Mouse (Mus musculus): Measurements from ENCODE around the gene Gal3st1.
"Not testable (repeated sequence)": the region's sequence is repeated elsewhere in the genome, so short reads cannot be mapped to it uniquely, and the experiment has no call there.

The Gal3st1 gene

GRCm38 (mm10) chr11:3983291-3983862 is at the start of gene Gal3st1:
Gene Gal3st1 (plus strand): TSS chr11:3983636.
- DNase-seq, result no peak

GRCm38 (mm10) chr11:3933756-3934285 is 49.6 kb upstream of the Gal3st1 start:
- no peak for DNase-seq

- DNase-seq, result no peak
These were observed 48.3 kb upstream of the Gal3st1 start for GRCm38 (mm10) chr11:3935135-3935534.

- DNase-seq, result no peak
These were observed 47.1 kb upstream of the Gal3st1 start for GRCm38 (mm10) chr11:3936318-3936717.

GRCm38 (mm10) chr11:3937321-3937874 is 46.0 kb upstream of the Gal3st1 start:
- no peak for DNase-seq

- DNase-seq, result no peak
These were observed 42.1 kb upstream of the Gal3st1 start for GRCm38 (mm10) chr11:3941371-3941770.

- no peak for DNase-seq
These were observed 37.0 kb upstream of the Gal3st1 start for GRCm38 (mm10) chr11:3946386-3946785.

GRCm38 (mm10) chr11:3954876-3955275 is 28.6 kb upstream of the Gal3st1 start:
- not testable (repeated sequence) for DNase-seq

- DNase-seq, result not testable (repeated sequence)
These were observed 28.1 kb upstream of the Gal3st1 start for GRCm38 (mm10) chr11:3955371-3955770.

- no peak for DNase-seq
These were observed 22.5 kb upstream of the Gal3st1 start for GRCm38 (mm10) chr11:3960901-3961300.

GRCm38 (mm10) chr11:3961761-3962160 is 21.7 kb upstream of the Gal3st1 start:
- DNase-seq, result no peak

- DNase-seq, result no peak
These were observed 20.3 kb upstream of the Gal3st1 start for GRCm38 (mm10) chr11:3963155-3963554.

- DNase-seq, result peak; percentile 83 to 85
These were observed 19.6 kb upstream of the Gal3st1 start, which contains the start of gene Pes1 for GRCm38 (mm10) chr11:3963610-3964415. Gene Pes1 (plus strand): TSS chr11:3963975.

- DNase-seq, result peak; percentile 27 to 29
These were observed 18.8 kb upstream of the Gal3st1 start for GRCm38 (mm10) chr11:3964416-3965172.

GRCm38 (mm10) chr11:3969837-3970236 is 13.6 kb upstream of the Gal3st1 start:
- DNase-seq, result no peak

- DNase-seq, result no peak
These were observed 13.1 kb upstream of the Gal3st1 start for GRCm38 (mm10) chr11:3970361-3970760.

GRCm38 (mm10) chr11:3973081-3973480 is 10.4 kb upstream of the Gal3st1 start:
- no peak for DNase-seq

GRCm38 (mm10) chr11:3974311-3974710 is 9.1 kb upstream of the Gal3st1 start:
- DNase-seq, result no peak

GRCm38 (mm10) chr11:3976678-3977077 is 6.8 kb upstream of the Gal3st1 start, which contains the start of gene 4930556J24Rik:
Gene 4930556J24Rik (minus strand): TSS chr11:3976778.
- DNase-seq, result no peak

- DNase-seq, result no peak
These were observed 5.0 kb upstream of the Gal3st1 start for GRCm38 (mm10) chr11:3978421-3978820.

GRCm38 (mm10) chr11:3981536-3981935 is 1.9 kb upstream of the Gal3st1 start:
- DNase-seq, result no peak

GRCm38 (mm10) chr11:3982275-3983209 is 894 bp upstream of the Gal3st1 start:
- DNase-seq, result no peak
